Mouse (Mus musculus): Measurements from ENCODE around the gene Gm20767. TPM values are rescaled to one million over a fixed set of nuclear protein-coding genes. Genes with fewer than 3 reads are reported as not detected.

Gene Gm20767
- not detected in 2 replicates for polyA plus RNA-seq (2012)

DNA sequence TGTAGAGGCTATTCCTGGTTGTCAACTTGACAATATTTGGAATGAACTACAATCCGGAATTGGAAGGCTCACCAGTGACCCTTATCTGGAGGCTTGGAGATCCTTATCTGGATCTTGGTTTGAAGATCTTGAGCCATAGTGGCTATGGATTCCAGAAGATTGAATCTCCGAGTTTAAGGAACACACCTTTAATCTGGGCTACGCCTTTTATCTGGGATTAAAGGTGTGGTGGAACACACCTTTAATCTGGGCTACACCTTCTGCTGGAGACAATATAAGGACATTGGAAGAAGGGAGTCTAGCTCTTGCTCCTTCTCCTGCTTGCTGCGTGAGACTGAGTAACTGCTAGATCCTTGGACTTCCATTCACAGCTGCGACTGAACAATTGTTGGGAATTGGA lies at the start of gene Gm20767:
TSS of gene Gm20767 (plus strand) at position 301 of the 400 bp plus-strand sequence.

DNA sequence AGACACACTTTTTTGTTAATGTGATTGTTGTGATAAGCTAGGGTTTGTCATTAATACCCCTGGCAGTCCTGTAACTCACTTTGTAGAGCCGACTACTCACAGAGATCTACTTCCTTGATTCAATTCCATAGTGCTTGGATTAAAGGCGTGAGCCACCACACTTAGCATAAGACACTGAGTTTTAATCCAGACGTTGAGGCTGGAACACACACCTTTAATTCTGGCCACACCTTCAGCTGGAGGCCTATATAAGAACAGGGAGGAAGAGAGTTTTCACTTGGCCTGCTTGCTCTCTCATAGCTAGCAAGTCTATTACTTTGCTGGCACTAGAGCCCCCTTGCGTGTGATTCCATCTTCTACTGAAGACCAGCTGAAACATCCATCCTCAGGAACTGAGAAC lies 32.1 kb downstream of the Gm20767 start, which contains the start of gene Gm21818:
TSS of gene Gm21818 (plus strand) at position 301 of the 400 bp plus-strand sequence.

Other genes starting within 250 kb of the Gm20767 start
- gene Tcstv1, start 245.5 kb upstream of the Gm20767 start, polyA plus RNA-seq (2012) = not detected in 2 replicates
- gene Gm21761, start 211.0 kb upstream of the Gm20767 start, polyA plus RNA-seq (2012) = not detected in 2 replicates
- not detected in 2 replicates for gene B020031M17Rik, start 189.4 kb upstream of the Gm20767 start, polyA plus RNA-seq (2012)
- gene Gm36079, start 113.2 kb upstream of the Gm20767 start, polyA plus RNA-seq (2012) = 0.54 TPM in 1 of 2 replicates, not detected in the other
- gene Gm21188, start 88.1 kb upstream of the Gm20767 start, polyA plus RNA-seq (2012) = 1.1 and 2.4 TPM in 2 replicates
- not detected in 2 replicates for gene Gm21818, start 32.2 kb downstream of the Gm20767 start, polyA plus RNA-seq (2012)
- not detected in 2 replicates for gene Gm21762, start 75.7 kb downstream of the Gm20767 start, polyA plus RNA-seq (2012)
- gene Gm21731, start 98.9 kb downstream of the Gm20767 start, polyA plus RNA-seq (2012) = not detected in 2 replicates
- gene AF067061, start 122.9 kb downstream of the Gm20767 start, polyA plus RNA-seq (2012) = not detected in 2 replicates
- gene BC147527, start 160.1 kb downstream of the Gm20767 start, polyA plus RNA-seq (2012) = 0.15 and 0.17 TPM in 2 replicates
- not detected in 2 replicates for gene Tcstv3, start 176.6 kb downstream of the Gm20767 start, polyA plus RNA-seq (2012)

Measured in megakaryocyte-erythroid progenitor cell, adult 5 weeks (primary cell).